Mouse (Mus musculus) T-helper 2 cell (primary cell): Measurements from ENCODE around the gene P4ha3.

Source experiments
- in situ Hi-C: fragments of 300-600 bp; cut with MboI, MseI; formaldehyde crosslinking; loops from one replicate; pipeline ENCODE4 v1.15.1; 2025; ENCODE audit warnings: high pct_unique_total_duplicates

Gene P4ha3

DNA sequence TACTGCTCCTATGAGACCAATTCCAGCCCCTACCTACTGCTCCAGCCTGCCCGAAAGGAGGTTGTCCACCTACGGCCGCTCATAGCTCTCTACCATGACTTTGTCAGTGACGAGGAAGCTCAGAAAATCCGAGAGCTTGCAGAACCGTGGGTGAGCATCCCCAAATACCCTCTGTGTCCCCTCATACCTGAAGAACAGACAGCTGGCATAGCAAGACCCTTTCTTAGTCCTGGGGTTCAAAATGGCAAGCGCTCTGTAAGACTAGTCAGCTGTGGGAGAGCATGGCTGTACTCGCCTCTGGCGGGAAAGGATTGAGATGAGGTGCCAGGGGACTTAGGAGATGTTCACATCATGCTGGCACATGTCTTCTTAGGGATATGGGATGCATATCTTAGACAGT, 20.6 kb downstream of the P4ha3 start:
- in situ Hi-C loops = no loop called here

DNA sequence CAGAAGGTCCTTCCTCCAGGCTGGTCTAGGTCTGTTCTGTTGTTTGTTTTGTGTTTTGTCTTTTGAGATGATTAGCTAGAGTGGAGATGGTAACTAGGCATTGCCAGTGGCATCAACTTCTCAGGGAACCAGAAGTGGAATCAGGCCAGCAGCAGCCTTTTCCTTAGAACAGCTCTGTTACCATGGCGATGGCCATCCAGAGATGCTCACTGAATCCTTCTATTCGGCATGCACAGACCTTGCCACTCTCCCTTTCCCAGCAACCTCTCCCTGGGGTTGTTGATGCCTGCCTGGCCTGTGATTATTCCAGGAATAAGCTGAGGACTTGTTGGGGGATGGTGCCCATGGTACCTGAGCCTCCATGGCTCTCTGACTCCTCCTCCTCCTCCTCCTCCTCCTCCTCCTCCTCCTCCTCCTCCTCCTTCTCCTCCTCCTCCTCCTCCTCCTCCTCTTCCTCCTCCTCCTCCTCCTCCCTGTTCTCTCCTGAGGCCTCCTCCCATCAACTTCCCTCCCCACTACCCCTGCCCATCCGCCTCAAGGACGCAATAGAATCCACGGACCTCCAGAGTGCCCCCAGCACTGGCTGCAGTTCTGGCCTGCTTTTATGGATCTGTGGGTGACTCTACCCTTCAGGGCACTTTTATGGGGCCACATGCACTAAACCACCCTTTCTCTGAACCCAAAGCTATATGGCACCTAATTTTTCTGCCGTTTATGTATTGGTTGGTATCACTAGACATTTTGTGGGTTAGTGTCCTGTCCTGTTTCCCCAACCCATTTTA, 22.7 kb downstream of the P4ha3 start:
- in situ Hi-C loops = no loop called here

DNA sequence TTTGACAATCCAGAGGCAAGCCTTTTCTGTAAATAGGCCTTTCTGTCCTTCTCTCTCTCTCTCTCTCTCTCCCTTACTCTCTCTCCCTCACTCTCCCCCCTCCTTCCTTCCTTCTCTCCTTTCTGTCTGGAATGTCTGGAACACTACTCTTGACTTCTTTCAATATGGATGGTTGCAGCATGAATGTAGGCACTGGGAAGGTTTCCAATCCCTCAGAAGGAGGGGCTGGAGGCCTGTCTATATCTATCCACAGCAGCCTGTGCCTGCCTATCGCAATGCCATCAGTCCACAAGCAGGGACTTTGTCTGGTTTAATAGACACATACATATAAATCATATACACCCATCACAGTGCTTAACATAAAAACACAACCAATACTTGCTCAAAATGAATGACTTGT, 23.9 kb downstream of the P4ha3 start:
- in situ Hi-C loops = no loop called here

DNA sequence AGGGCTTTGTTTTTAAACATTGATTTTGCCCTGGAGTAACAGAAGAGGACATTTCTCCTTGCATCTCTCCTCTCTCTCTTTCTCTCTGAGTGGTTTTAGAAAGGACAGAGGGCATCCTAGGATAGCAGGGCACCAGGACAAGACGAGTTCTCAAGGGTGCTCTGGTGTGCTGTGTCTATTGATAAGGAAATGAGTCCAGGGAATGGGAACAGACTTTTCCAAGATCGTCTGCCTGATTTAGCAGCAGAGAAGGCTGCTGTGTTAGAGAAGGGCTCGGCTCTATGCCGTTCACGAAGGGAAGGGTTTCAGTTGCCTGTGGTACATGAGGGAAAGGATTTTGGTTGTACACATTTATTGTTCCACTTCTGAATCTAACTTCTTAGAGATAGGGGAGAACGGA, 24.4 kb downstream of the P4ha3 start:
- in situ Hi-C loops = no loop called here

DNA sequence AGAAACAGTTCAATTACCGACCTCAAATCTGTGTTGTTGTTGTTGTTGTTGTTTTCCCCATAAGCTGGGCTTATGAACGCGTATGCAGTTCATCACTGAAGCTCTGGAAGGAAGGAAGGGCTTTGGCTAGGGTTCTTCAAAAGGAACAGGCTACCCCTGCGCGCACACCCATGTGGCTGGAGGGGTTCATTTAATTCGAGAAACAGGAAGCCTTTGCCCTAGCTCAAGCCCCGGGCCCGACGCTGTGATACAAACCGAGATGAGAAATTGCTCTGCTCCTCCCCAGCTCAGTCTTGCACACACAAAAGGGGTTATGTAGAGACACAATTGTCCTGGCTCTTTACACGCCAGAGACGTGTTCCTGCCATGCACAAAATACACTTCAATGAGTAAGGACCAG, 25.0 kb downstream of the P4ha3 start:
- in situ Hi-C loops = no loop called here

DNA sequence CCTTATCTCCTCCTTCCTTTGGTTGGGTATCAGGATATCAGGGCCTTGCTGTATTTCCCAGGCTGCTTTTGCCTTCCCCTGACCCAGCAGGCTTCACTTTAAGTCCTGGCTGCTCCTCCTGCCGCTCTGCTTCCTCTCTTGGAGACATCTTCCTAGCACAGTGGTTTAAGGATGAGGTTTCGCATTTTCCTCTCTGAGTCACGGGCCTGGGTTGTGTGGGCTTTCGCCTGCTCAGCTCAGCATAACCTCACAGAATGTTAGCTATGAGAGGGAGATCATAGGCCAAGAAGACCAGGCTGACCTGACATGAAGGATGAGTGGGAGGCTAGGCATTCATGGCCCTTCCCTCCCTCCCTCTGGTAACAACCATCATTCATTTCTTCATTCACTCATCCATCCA, 27.4 kb downstream of the P4ha3 start:
- in situ Hi-C loops = no loop called here

DNA sequence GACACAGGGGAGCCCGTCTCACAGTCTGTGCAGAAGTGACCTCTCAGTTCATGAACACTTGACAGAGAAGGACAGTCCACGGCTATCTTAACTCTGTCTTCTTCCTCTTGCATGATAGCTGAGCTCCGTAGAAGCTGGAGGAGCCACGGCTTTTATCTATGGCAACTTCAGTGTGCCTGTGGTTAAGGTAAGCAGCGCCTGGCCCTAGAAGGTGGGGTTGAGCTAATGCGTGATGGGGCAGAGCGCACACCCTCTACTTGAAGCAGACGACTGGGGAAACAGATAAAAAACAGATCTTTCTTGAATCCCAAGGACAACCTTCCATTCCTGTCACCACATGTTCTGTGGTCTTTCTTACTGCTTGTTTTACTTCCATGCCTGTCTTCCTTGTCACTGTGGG, 31.6 kb downstream of the P4ha3 start:
- in situ Hi-C loops = no loop called here

DNA sequence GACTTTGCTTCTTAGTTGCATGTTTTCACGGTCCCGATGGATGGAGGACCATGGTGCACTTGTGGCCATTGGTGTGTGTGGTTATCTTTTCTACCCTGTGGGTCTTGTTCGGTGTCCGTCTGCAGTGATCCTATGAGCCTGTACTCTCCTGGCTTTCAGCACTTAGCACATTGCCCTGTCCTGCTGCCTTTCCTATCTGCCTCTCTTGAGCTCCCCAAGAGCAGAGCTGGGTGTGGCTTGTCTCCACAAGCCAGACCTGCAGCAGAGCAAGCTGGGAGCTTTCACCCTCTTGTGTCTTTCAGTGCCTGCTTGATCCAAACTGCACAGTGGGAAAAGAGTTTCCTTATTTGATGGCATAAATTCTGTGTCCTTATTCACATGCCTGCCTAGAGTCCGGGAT, 32.2 kb downstream of the P4ha3 start:
- in situ Hi-C loops = no loop called here

DNA sequence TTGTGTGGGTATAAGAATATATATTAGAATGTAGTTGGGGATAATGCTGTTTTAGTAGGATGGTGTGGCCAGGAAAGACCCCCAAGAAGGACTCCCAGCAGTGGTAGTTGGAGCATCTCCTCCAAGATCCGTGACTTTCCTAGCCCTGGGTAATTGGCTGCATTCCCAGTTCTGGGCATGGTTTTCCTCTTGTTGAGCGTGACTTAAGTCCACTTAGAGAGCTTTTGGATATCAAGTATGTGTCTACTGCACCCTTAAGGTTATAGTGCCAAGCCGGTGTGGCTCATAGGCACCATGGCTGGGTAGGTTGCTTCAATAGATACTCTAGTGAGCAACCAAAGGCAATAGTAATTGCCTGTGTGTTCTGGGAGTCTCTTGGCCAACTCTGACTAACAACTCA, 38.4 kb downstream of the P4ha3 start:
- in situ Hi-C loops = no loop called here

DNA sequence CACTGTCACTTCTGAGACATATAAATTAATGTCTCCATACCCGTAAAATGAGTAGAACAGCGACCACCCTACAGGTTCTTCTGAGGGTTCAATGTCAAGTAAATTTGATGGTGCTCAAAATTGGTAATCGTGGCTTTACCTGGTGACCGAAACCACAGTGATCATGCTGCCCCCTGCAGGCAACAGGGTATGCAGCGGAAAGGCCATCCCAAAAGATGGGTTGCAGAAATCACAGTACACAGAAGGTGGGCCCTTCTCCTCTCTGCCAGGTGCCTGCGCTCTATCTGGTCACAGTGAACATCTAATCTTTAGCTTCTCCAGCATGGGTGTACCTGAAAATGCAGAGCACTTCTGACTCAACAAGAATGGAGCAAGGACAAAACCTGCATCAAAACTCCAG, 40.2 kb downstream of the P4ha3 start:
- in situ Hi-C loops = loop anchor here (5.0 kb wide), 1 partner anchor 48 kb away; no protein-coding TSS in a partner anchor

DNA sequence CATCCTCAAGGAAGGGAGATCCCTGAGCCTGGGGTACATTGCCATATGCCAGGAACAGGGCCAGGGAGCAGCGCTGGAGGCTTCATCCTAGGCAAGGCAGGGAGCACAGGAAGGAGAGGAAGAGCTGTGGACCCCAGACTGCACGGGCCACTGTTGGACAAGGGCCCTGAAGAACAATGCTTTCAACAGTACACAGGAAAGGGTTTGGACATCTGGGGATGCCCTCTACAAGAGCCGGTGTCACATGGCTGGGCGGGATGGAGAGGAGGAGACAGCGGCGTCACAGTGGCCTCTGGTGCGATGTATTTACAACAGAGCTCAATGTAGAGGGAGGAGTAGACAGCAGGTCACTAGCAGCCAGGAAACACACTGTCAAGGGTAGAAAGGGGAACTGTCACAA, 42.2 kb downstream of the P4ha3 start:
- in situ Hi-C loops = loop anchor here (5.0 kb wide), 1 partner anchor 50 kb away; no protein-coding TSS in a partner anchor

DNA sequence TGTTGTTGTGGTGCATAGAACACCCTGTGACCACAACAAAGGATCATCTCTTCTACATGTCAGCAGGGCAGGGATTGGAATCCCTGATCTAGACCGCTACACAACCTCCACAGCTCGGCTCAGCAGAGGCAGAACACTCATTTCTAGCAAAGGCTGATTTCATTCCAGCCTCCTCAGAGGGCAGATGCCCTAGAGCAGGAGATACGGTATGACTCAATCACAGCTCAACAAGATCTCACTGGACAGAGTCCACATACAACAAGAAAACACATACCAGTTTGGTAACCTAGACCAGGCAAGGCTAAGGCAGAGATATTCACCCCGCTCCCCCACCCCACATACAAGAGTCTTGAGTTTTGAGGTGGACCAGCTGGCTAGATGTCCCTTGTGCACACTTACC, 43.3 kb downstream of the P4ha3 start:
- in situ Hi-C loops = loop anchor here (5.0 kb wide), 1 partner anchor 51 kb away; no protein-coding TSS in a partner anchor

DNA sequence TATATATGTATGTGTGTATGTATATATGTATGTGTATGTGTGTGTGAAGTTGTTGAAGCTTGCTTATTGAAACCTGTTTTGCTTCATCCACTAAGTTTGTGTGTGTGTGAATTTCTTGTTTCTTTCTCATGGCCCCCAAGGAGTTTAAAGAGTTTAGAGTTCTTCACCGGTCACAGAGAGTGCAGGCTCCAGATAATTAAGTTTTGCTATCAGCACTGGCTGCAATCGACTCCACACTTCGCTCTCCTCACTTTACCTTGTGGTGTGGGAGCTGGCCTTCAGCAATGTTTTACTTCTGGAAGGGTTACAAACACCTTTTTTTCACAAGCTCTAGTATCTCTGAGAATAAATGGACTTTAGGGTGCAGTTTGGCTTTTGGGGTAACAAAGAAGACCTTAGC, 45.9 kb downstream of the P4ha3 start:
- in situ Hi-C loops = no loop called here

DNA sequence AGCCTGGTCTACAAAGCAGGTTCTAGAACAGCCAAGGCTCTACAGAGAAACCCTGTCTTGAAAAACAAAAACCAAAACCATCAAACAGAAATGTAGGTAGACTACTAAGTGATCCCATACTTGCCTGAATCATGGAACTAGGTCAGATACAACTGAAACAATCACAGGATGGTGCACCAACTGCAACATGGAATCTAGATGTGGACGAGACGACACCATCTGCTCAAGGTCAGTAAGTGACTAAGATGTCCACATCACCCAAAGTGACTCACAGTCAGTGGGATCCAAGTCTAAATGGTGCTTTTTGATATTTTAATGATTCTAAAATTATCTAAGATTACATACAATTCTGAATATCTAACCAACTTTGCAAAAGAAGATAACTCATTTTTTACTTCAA, 50.6 kb downstream of the P4ha3 start:
- in situ Hi-C loops = no loop called here

DNA sequence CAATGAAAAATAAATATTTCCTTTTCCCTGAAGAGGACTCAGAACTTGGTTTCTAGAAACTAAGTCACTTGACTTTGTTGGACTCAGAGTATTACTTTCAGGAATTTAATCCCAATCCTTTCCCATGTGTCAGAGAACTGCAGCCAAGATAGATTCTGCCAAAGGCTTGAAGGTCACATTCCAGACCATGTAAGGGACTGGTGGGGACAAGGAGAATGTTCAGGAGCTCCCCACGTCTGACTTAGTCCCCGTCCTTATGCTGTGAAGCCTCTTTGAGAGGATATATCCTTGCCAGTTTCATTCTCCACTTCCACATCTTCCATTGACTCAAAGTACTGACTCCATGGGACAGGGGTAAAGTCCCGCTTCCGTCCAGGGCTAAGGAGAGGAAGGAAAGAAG, 69.7 kb downstream of the P4ha3 start:
- in situ Hi-C loops = no loop called here

DNA sequence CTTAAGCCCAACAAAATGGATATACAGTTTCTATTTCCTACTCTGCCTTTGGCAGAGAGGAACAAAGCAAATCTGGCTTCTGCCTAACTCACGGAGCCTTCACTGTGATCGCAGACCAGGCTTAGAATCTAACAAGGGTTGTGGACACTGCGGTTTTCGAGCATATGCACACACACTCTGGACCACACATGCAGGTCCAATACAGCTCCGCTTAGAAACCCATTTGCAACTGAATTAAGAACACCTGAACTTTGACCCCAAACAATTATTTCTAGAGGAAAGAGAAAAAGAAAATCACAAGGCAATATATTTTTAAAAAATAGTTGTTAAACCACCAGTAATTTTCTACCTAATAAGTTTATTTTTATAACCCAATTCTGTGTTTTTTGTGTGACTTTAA, 71.0 kb downstream of the P4ha3 start:
- in situ Hi-C loops = no loop called here

DNA sequence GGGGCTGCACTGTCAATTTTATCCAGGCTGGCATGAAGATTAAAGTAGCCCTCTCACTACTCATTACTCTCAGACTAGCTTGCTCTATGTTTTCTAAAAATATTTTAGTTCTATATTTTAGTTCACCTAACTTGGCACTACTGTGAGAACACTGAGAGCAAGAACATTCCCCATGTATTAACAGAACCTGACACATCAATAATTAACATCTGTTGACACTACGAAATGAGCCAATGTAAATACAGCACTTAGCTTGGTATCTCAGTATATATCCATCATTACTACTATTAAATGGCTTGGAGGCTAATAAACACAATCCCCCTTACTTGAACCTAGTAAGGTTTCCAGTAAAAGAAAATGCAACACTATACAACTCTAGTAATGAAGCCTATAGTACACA, 71.4 kb downstream of the P4ha3 start:
- in situ Hi-C loops = no loop called here

DNA sequence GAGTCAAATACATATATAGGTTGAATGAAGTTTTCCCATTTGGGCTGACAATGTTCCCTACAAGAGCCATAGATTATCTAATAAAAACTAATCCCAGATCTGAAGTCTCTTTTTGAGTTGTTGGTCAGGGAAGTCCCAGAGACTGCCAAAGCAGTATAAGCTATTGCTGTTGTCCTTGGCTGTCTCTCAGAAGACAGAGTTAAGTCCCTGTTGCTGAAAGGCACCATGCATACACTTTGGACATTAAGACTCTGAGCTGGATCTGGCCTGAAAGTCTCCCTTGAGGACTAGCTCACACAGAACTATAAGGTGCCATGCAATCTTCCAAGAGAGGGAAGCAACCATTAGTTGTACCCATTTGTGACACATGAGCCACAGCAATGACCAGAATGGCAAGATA, 72.5 kb downstream of the P4ha3 start:
- in situ Hi-C loops = no loop called here

DNA sequence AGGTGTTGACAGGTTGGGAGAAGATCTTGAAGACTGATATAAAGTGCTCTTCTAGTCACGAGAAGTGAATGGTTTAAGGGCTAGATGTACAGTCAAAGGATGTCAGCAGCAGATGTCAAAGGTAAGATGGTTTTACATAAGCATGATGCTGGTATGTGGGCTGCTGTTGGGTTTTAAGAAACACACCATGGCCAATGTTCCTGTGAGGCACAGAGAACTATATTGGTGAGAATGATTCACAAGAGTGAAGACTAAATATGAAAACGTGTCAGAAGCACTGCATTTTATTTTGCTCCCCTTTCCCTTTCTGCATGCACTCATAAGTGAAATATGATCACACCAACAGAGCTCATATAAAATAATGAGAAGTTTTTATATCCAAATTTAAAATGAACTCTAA, 77.8 kb downstream of the P4ha3 start:
- in situ Hi-C loops = no loop called here

DNA sequence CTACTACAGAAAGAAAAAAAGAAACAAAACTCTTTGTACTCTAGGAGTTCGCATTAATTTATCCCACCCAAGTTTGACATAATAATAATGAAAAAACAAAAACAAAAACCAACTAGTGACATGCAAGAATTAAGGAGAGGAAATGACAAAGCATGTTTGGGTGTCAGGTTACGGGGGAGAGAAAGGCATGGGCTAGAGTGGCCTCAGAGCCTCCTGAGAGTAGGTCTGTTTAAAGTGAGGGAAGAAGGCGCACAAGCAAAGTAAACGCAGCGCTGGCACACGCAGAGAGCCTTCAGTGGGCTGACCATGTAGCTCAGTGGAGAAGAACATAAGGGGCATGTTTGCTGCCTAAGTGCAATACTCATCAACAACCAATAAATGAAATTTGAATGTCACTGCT, 79.6 kb downstream of the P4ha3 start:
- in situ Hi-C loops = no loop called here
